Mouse (Mus musculus) left cerebral cortex, postnatal 4 days (tissue): Measurements from ENCODE around the gene Trarg1. TPM values are rescaled to one million over a fixed set of nuclear protein-coding genes. Genes with fewer than 3 reads are reported as not detected.

Experiments
- DNase-seq: peaks from one replicate; pipeline ENCODE4 v3.0.0-alpha.2; 2022
- intact Hi-C: fragments of 180-260 bp; cut with DNase I; formaldehyde crosslinking; loops from one replicate; pipeline ENCODE4 v1.15.1; 2025
- total RNA-seq, 2 experiments: library from RNA; stranded (reverse); gene quantifications; 2 replicates each; pipeline ENCODE4 v1.2.3; 2021

The Trarg1 gene
- total RNA-seq, 2 experiments from 2014 or later, result 0.30 to 0.68 TPM

- intact Hi-C loops, result no loop called here
- DNase-seq, result peak; percentile 38
These were observed 6.8 kb upstream of the Trarg1 start for GRCm38 (mm10) chr11:76672561-76673384.

- DNase-seq, result no peak
- intact Hi-C loops, result no loop called here
These were observed 5.4 kb upstream of the Trarg1 start for GRCm38 (mm10) chr11:76674199-76674598.

DNA sequence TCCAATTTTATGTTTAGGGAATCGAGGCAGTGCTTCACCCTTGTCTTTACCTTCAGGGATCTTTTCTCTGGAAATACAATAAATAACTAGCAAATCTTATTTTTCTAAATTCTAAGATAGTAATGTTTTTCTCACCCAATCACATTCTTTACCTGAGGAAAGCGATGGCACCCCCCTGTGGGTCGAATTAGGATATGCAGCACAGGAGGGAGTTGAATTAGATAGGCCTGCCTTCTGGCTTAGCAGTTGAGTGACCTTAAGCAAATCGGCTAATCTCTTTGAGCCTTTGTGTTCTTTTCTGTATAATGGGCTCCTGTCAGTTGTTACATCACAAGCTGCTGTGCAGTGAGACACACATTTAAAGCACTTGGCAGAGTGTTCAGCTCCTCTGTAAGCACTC is 4.9 kb upstream of the Trarg1 start:
- DNase-seq, result no peak

DNA sequence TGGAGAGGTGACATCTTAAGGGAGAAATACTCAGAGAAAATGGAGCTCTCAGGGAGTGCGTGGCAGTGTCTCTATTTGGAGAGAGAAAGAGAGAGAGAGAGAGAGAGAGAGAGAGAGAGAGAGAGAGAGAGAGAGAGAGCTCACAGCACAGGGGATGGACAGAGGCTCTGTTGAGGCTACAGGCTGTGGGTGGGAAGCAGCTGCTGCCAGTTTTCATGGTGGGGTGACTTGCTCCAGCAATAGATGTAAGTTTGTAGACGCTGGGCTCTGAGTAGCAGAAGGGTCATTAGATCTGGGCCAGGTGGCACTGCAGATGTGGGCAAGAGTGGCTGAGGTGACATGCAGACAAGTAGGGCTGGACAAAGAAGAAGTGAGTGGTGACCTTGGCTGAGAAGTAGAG is 6.0 kb downstream of the Trarg1 start:
- intact Hi-C loops, result no loop called here
- no peak for DNase-seq

More for the DNA sequence above, 4.9 kb upstream of the Trarg1 start:
- intact Hi-C loops, result loop anchor here (5.0 kb wide), 2 partner anchors 63 to 88 kb away; partner anchors contain the start of gene Gosr1

- no peak for DNase-seq
- intact Hi-C loops, result no loop called here
These were observed 12.5 kb downstream of the Trarg1 start for GRCm38 (mm10) chr11:76692096-76692495.

- no peak for DNase-seq
- intact Hi-C loops, result no loop called here
These were observed 16.2 kb downstream of the Trarg1 start for GRCm38 (mm10) chr11:76695810-76696209.

DNA sequence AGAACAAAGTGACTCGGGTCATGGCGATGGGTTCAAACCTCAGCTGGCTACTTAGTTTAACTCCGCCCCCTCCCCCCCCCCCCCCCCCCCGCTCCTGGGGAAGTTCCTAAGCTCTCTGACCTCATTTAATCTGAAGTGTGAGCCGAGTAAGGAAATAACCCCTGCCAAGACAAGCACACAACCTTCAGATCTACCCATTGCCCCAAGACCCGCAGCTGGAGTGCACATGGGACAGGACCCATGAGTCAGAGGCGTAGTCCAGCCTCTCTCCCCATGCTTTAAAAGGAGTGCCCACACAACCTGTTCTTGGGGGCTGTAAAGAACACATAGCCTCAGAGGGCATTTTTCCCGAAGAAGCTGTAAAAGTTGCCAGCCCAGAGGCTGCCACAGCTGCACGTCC is 20.0 kb downstream of the Trarg1 start:
- intact Hi-C loops, result no loop called here

DNA sequence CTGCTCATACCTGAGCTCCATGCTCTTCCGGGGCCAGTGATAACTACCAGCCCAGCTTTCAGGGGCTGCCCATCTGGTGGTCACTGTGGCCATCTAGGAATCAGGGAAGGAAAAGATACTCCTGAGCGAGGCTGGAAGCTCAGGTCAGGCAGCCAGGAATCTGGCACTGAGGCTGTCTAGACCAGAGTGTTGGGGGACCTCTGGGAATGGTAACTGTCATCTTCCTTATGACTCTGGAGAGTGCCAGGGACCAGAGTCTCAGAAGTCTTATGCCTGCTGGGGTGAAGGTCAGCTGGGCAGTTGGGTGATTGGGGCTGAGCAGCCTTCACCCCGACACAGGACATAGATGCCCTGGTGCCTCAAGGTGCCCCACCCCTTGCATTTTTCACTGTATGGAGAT is 28.0 kb downstream of the Trarg1 start:
- DNase-seq, result no peak

More for the DNA sequence above, 20.0 kb downstream of the Trarg1 start:
- no peak for DNase-seq

GRCm38 (mm10) chr11:76708066-76708465 is 28.5 kb downstream of the Trarg1 start:
- intact Hi-C loops, result no loop called here
- no peak for DNase-seq

More for the DNA sequence above, 28.0 kb downstream of the Trarg1 start:
- intact Hi-C loops, result no loop called here

DNA sequence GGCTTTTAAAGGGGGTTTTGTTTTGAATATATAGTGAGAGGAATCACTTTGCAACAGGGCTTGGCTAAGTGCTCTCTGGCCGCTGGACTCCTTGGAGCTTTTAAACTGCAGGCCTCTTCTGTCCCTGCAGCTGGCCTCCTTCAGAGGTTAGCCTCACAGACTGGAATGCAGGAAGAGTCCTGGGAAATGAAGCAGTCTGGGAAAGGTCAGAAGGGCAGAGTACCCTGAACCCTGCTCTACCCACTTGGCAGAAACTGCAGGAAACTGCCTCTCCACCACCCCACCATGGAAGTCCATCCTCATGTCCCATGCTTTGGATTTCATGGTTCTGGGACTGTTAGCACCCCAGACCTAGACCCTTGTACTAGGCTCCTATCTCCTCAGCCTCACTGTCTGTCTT is 29.3 kb downstream of the Trarg1 start:
- no peak for DNase-seq
- intact Hi-C loops, result no loop called here

- intact Hi-C loops, result no loop called here
- peak; percentile 51 for DNase-seq
These were observed 30.2 kb downstream of the Trarg1 start for GRCm38 (mm10) chr11:76709625-76710452.

DNA sequence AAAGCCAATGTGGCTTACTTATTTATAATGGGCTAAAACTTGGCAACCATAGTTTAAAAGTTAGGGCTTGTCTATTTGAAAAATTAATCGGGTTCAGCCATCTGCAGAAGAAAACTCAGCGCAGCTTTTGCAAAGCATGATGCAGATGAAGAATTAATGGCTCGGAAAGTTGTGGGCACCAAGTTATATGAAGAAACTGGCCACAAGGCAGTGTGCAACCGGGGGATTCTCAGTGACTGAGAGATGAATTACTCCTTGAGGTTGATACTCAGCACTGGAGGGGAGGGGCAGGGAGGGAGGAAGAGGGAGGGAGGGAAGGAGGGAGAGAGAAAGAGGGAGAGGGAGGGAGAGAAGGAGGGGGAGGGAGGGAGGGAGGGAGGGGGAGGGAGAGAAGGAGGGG is 37.4 kb downstream of the Trarg1 start:
- intact Hi-C loops, result no loop called here
- no peak for DNase-seq

- peak; percentile 27 for DNase-seq
- intact Hi-C loops, result no loop called here
These were observed 44.3 kb downstream of the Trarg1 start for GRCm38 (mm10) chr11:76723911-76724310.

DNA sequence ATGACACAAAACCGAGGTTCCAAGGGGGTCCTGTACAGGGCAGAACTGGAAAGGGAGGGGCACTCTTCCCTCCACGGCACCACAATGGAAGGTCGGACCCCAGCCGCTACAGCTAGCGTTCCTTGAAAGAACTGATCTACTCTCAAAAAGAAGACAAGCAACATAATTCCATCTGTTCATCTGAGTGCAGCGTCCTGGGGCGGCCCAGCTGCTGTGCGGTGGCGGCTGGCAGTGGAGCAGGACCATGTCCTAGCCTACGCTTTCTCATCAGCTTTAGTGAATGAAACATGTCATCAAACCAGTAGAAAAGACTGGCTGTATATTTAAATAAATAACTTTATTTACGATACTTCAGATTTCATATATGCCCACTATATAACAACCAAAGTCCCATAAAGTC is 48.5 kb downstream of the Trarg1 start:
- peak; percentile 29 for DNase-seq
- intact Hi-C loops, result no loop called here

GRCm38 (mm10) chr11:76730650-76731049 is 51.0 kb downstream of the Trarg1 start:
- no peak for DNase-seq

GRCm38 (mm10) chr11:76734560-76734959 is 55.0 kb downstream of the Trarg1 start:
- intact Hi-C loops, result no loop called here

More at GRCm38 (mm10) chr11:76730650-76731049, 51.0 kb downstream of the Trarg1 start:
- intact Hi-C loops, result no loop called here

GRCm38 (mm10) chr11:76735753-76736324 is 56.2 kb downstream of the Trarg1 start:
- DNase-seq, result no peak
- intact Hi-C loops, result loop anchor here (5.0 kb wide), 1 partner anchor 59 kb away; the partner anchor contains the start of gene Trarg1

More at GRCm38 (mm10) chr11:76734560-76734959, 55.0 kb downstream of the Trarg1 start:
- DNase-seq, result no peak

DNA sequence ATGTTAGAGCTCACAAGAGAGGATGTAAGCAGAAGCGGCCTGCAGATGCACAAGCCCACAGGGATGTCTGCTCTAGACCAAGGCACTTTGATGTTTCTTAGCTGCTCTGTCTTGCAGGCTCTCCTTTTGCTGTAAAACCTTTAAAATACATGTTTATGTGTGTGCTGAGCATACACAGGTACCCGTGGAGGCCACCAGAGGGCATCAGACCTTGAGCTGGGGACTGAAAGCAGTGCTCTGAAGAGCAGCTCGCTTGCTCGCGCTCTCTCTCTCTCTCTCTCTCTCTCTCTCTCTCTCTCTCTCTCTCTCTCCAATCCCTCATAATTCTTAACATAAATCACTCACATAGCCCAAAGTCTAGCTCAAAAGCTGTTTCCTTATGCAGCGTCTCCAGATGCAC is 59.5 kb downstream of the Trarg1 start:
- DNase-seq, result peak; percentile 37

DNA sequence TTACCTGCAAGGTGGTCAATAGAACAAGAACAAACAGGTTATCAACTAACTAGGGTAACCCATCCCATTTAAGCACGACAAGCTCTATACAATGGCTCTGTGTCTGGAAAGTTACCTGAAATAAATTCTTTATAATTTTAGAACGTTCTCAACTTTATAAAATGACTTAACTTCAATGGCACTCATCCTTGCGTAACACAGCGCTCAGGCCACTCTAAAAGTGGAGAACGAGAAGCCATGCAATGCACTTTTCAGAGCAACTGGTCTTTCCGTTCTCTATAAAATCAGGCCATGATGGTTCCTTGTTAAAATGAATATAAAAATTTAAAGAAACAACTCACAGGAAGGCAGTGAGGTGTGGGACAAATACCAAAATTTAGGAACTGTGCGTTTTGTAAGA is 62.9 kb downstream of the Trarg1 start:
- intact Hi-C loops, result no loop called here
- DNase-seq, result no peak

More for the DNA sequence above, 59.5 kb downstream of the Trarg1 start:
- intact Hi-C loops, result loop anchor here (5.0 kb wide), 1 partner anchor 62 kb away; the partner anchor contains the start of gene Trarg1

DNA sequence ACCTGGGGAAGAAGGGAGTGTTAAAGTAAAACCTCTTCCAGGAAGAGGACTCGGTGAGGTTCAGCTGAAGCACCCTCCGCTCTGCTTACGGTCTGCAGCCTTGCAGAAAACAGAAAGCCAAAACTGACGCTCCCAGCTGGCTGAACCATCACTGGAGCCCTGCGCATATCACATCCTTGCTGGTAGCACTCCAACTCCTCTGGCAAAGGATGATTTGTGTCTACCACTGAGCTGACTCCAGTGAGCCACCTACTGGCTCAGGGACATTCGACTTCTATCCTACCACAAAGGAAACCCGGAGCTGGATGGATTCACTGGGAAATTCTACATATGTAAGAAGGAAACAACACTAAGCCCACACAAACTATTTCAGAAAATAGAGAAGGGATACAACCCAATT is 64.9 kb downstream of the Trarg1 start:
- DNase-seq, result peak; percentile 41

DNA sequence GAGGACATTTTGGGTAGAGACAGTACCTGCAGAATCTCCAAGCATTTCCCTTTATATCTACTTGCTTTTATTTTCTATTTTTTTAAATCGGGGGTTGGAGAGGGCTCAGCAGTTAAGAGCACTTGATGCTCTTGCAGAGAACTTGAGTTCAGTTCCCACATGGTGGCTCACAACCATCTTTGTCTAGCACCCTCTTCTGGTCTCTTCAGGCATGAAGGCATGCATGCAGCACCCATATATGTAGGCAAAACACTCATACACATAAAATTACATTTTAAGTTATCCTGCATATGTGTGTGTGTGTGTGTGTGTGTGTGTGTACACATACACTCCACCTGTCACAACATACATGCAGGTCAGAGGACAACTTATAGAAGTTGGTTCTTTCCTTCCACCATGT is 66.3 kb downstream of the Trarg1 start:
- intact Hi-C loops, result no loop called here

More for the DNA sequence above, 64.9 kb downstream of the Trarg1 start:
- intact Hi-C loops, result no loop called here

More for the DNA sequence above, 66.3 kb downstream of the Trarg1 start:
- no peak for DNase-seq
